Mouse (Mus musculus): ENCODE measurements around the gene Babam2. TPM values are rescaled to one million over a fixed set of nuclear protein-coding genes. Genes with fewer than 3 reads are reported as not detected.

Babam2 gene
- total RNA-seq, 2 experiments from 2014 or later: 44.7 to 46.5 TPM

DNA sequence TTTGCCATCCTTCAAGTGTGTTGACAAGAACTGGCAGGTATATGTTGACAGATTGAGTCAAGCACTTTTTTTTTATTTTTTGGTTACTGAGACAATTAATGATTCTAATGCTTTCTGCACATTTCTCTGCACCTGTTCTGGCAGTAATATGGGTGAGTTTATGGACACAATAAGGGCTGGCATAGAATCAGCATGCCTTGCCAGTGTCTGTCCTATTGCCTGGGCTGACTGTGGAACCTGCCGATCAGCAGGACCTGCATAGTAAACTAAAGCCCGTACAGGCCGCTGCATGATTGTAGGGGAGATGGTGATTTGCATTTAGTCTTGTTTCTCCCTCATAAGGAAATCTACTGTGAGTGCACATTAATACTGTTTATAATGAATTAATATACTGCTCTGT, 178.0 kb downstream of the Babam2 start:
- no peak for DNase-seq (ENCODE audit: low spot score in 2 of 2)

DNA sequence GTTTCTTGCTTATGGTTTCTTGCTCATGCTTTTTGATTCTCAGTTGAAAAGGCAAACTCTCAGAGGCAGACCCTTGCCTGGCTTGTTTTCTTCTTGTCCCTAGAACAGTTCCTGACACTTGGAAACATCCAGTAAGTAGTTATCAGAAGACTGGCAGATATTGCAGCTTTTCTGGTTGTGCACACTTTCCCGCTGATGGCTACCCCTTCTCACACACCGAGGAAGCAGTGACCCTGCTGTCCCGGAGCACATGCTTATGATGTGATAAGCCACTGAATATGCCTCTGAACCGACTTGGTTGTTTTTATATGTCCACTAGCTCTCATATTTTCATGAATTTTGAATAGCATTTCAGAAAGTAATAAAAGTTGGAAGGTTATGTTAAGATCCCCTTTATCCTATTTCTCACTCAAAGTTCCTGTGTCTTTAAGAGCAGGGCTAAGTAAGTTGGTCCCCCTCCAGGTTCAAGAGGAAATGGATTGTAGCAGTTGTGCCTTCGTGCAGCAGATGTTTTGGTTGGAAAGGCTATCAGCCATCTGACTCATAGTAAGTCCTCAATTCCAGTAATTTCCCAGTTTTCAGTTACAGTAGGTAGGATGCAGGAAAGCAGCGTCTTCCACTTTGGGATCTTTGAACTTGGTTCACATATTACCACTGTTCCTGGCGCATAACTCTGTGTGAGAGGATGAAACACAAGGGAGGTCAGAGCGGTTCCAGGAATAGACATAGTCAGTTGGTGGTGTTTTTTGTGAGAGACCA, 178.9 kb downstream of the Babam2 start:
- no peak for DNase-seq (ENCODE audit: low spot score in 2 of 2)

DNA sequence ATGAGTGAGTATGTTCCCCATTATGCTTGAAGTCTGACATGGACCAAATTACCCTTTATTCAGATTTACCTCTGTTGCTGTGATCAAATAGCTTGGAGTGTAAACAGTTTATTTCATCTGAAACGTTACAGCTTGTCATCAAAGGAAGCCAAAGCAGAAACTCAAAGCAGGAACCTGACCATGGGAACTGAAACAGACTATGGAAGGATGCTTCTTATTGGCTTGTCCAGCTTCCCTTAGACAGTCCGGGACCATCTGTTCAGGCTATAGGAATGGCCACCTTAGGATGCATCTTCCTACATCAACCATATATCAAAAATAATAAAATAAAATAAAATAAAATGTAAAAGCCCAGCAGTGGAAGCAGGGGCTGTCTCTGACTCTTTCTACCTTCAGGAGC, 183.0 kb downstream of the Babam2 start:
- no peak for DNase-seq (ENCODE audit: low spot score in 2 of 2)

DNA sequence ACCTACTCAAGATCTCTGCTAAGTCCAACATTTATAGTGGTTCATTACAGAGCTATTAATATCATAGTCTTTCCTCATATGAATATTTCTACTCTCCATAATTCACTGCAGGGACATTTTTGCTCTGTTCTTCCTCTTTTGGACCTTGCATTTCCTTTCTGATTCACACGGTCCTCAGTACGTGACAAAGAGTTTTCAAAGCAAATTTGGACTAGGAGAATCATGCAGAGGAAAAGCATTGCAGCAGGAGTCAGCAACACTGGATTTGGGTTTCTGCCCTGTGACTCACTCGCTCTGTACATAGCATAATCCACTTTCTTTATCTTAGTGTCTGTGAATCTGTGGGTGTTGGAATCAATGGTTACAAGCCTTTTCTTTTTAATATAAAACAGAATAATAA, 184.8 kb downstream of the Babam2 start:
- DNase-seq (ENCODE audit: low spot score in 2 of 2): peak; percentile 34 to 45

DNA sequence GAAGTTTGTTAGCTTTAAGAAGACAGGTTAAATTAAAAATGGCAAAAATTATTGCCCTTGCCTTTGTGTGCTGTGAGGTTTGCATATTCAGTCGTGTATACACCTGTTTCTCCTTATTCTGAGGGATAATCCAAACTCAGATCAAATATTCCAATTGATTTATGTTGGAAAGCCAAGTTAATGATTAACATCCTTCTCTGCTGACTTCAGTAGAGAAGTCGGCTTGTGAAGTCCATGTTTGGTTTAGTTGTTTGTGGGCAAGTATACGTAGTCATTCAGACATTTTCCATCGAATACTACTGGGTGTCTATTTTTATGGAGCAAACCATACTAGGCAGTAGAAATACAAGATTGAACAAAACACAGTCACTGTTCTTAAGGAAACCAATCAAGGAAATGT, 187.5 kb downstream of the Babam2 start:
- no peak for DNase-seq (ENCODE audit: low spot score in 2 of 2)

DNA sequence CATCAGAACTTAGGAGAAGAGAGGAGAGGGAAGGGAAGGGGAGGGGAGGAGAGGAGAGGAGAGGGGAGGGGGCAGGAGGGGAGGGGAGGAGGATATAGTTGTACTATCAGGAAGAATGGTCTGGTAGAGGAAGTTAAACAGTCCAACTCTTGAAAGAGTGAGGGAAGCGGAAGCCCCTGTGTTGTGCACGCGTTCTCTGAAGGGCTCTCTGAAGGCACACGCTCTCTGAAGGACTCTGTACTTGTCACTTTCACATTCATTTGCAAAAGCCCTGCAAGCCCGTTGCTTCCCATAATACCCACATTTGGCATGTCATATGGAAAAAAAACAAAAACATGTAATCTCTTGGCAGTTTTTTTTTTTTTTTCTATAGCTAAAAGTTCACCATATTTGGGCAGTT, 190.1 kb downstream of the Babam2 start:
- DNase-seq (ENCODE audit: low spot score in 2 of 2): no peak

DNA sequence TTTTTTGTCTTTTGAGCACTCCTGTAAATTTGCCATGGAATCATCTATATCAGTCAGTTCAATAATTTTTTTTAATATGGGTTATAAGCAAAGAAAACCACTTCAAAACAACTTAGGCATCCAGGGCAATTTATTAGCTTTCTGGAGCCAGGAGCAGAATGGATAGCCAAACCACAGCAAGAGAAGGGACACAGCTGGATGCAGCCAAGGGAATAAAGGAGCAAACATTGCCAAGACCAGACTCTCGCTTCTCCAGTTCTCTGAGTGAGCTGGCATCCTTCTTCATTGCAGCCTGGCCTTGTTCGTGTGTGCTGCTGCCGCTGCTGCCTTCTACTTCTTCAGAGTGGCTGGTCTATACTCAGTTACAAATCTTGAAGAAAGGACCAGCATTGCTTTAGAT, 190.9 kb downstream of the Babam2 start:
- no peak for DNase-seq (ENCODE audit: low spot score in 2 of 2)

DNA sequence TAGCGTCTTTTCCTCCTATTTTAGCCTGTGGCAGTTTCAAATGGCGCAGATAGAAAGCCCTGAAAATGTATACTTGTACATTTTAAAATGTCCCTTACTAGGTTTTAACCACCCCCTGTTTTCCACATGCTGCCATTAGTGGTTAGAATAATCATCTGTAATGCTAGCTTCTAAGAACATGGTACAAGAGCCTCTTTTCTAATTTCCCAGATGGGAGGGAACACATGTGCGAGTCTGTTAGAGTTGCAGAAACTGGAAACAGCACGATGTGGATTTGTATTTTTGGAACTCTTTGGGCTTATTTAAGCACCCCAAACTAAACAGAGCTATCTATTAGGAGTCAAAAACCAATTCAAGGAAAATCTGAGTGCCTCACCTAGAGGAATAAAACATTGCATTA, 195.1 kb downstream of the Babam2 start:
- no peak for DNase-seq (ENCODE audit: low spot score in 2 of 2)

DNA sequence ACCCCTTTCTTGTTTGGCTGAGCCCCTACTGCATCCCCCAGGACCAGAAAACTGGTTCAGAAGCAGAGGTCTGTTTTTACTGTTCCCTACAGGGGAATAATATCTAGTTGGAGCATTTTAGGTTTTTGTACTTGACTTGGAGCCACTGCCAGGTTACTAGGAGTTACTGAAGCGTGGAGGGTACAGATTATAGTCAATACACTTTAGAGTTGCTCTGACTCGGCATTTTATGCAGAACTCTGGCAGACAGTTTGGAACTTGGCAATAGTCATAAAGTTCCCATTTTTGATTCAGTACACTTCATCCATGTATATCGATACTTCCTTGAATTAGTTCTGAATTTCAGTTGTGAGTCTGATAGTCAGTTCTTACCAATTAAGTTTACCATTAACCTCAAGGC, 202.4 kb downstream of the Babam2 start:
- no peak for DNase-seq (ENCODE audit: low spot score in 2 of 2)

DNA sequence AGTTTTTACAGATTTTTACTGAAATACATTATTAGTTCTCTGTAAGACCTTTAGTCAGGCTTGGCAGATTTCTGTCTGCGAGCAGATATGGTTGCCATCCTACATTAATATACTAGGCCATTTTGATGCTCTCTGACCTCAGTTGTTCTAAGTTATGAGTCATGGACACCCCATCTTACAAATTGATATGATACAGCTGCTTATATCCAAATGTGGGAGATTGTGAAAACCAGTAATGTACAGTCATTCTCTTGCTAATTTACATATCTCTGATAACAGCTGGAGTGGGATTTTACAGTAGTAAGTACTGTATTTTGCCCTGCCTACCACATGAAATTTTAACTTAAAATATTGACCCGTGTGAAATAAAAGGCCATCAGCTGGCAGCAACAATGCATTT, 204.7 kb downstream of the Babam2 start:
- DNase-seq (ENCODE audit: low spot score in 2 of 2): no peak

DNA sequence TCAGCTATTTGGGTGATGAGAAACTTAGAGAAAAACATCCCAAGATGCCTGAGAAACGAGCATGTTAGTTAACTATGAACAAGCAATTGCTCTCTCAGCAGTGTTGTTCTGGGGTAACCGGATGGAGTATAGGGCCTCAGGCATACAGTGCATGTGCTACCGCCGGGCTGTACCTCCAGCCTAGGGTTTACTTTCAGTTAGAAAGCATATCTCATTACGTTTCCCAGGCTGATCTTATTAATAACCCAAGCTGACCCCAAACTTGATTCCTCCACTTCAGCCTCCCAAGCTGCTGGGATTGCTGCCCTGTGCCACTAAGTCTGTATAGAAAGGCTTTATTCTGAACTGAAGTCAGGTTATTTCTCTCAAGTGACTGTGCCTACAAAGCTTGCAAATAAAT, 205.4 kb downstream of the Babam2 start:
- DNase-seq (ENCODE audit: low spot score in 2 of 2): no peak

DNA sequence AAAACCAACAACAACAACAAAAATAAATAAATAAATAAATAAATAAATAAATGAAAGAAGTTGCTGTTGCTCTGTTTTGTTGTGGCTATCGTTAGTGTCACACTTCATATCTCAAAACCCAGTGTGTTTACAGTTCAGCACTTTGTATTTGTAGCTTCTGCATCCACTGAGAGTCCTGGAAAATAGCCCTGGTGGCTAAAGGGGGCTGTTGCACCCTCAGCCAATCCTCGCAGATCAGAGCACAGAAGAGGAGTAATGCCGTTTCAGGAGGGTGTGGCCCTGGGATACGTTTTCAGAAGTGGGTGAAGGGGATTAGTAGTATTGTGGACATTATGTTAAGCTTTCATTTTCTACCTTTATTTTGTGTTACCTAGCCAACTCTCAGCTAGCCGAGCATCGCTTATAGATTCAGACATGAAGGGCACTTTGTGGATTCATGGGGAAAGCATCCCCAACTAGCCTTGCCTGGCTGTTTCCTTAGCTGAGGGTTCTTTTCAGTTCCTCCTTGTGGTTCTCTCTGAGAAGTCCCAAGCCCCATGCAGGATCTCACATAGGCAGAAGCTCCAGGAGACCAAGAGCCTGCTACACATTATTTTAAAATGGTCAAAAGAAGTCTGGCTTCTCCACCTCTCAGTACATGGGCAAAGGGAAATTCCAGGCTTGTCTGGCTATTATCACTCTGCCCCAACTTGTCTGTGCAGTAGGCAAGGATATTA, 207.6 kb downstream of the Babam2 start:
- no peak for DNase-seq (ENCODE audit: low spot score in 2 of 2)

DNA sequence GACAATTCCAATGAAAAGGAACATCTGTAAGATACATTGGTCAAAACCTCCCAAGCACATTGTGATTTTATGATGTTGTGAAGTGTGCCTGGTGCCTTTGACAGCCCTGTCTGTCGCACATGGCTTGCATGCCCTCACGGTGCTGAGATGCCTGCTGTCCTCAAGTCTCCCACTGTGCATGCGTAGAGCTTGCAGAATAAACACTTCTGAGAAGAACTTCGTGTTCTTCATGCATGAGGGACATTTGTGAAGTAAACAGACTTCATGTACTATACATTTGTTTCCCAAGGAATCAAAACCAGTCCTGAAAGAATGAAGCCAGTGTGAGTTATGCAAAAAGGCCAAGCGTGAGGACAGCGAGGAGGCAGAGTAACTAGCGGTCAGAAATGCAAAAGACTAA, 208.3 kb downstream of the Babam2 start:
- no peak for DNase-seq (ENCODE audit: low spot score in 2 of 2)

DNA sequence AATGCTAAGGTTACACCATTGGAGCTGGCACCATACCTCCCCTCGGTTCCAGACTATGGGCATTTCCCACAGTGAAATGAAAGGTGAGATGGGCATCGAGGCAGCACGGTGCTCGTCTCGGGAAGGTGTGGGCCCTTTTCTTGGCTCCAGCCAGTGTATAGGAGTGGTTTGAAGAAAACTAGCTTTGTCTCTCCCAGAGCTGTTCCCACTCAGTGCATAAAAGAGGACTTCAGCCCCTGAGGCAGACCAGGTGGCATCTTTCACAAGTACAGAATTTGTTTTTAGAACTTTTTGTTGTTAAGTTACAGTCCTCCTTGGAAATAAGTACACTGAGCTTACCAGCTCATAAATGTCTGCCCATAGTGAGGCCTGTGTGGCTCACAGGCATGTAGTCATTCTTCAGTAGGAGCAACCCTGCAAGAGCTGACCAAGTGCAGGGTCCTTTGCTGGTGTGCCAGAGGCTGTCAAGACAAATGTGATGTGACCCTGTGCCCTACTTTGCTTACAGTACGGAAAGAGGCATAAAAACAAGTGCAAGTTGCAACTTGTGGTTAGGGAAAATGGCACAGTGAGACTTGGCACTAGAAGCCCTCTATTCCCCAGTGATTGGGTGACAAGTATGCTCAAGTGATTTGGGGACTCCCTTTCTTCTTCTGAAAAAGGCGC, 208.9 kb downstream of the Babam2 start:
- DNase-seq (ENCODE audit: low spot score in 2 of 2): no peak

DNA sequence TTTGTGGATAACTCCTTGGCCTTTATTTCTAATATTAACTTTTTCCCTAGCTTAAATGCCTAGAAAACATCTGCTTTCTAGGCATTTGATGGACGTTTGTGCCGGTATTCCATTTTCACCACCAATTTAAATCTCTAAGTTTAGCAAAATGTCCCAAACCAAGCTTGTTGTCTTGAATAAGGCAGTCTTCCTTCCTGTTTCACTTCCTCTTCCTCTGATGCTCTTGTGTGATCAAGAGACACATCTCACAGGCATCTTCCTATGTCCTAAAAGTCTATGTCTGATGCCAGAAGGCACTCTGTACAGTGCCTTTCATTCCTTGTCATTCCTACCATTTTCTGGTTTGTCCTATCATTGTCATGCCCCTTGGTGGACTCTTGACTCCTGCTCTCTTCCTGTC, 210.5 kb downstream of the Babam2 start:
- DNase-seq (ENCODE audit: low spot score in 2 of 2): no peak

DNA sequence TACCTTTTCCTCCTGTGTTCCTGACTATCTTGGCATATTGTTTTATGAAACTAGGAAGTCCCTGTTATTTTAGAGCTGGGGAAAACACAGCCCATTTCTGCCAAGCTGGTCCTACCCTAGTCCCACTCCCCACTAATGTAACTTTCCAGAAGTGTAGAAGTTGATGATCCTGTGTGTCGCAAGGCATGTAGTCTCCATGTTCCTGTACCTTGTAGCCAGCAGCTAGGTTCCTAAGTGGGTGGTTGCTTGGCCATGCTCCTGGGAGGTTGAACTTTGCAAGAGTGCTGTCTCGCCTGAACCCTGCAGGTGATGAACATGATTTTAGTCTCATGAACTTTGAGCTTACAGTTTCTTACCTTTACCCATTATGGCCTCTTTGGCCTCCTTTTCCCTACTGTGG, 211.3 kb downstream of the Babam2 start:
- no peak for DNase-seq (ENCODE audit: low spot score in 2 of 2)

DNA sequence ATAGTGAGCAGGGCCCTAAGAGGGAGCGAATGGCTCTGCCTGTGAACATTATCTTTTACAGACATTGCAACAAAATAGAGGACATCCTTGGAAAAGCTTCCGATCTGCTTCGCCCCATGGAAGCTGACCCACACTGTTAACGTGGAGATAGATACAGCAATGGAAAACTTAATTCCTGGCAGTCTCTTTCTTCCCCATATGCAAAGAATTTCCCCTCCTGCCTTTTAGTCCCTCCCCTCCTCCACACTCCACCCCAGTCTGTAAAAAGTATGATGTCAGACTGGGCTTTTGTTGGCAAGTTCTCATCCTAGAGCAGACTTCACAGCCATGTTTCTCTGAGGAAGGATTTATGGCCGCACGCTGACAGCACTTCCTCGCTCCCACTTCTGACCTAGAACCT, 218.8 kb downstream of the Babam2 start:
- DNase-seq (ENCODE audit: low spot score in 2 of 2): no peak

DNA sequence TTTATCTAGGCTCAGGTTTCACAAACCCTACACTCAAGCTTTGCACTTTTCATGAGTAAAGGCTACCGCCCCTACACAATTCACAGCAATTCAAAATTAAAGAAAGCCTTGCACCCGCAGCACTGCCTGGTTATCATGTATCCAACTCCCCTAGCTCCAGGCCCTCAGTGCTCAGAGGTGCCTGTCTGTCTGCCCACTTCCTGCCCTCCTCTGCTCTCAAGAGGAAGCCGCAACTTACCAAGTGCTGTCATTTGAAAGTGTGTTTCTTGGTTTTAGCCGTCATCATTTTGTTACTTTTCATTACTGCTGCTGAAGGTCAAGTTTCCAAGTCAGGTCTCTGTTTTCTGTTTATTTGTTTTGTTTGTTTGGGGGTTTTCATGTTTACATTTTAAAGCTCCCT, 221.1 kb downstream of the Babam2 start:
- DNase-seq (ENCODE audit: low spot score in 2 of 2): no peak

DNA sequence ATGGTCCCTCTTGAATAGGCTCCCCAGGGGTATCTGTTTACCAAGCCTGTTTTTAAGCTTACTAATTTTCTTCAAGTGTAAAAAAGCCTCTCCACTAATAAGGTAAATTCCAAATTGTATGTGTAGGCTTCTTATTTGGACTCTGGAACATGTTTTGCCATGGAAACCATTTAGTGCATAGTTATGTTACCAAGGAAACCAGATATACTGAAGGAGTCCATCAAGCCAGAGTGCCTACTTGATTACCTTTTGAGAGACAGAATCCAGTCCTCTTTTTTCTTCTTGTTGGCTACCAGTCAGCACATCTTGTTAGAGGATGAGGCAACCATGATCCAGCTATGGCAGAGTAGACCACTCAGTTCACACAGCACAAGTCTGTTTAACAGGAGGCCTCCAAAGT, 222.6 kb downstream of the Babam2 start:
- DNase-seq (ENCODE audit: low spot score in 2 of 2): no peak

DNA sequence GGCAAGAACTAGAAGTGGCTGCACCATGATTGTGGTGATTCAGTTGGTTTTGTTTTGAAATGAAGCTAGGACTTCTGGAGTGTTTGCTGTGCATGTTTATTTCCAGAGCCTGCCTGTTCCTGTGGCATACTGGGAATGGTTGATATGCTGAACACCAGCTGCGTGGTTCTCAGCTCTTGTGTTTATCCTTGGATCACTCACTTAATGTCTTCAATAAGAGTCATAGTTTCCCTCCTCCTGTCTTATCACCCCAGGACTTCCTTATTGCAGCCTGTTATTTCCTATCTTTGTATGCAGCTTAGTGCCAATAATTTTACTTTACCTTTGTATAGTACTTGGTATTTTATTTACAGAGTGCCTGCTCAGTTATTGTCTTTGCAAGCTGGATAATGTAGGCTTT, 223.4 kb downstream of the Babam2 start:
- DNase-seq (ENCODE audit: low spot score in 2 of 2): no peak

DNA sequence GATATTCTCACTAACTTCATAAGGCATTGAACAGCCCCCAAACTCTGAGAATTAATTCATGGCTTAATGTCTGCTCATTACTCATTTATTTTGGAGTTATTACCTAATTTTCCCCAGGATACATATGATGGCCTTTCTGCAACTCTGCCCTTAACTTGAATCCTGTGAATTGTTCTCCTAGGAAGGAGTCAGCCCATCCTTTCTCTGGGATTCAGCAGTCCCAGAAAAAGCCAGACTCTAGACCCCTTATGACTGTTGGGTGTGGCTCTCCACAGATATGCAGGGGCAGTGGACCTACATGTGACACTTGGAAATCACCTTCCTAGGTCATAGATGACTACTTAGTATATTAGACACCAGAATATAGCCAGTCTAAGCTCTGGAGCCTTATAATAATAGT, 226.6 kb downstream of the Babam2 start:
- DNase-seq (ENCODE audit: low spot score in 2 of 2): no peak

DNA sequence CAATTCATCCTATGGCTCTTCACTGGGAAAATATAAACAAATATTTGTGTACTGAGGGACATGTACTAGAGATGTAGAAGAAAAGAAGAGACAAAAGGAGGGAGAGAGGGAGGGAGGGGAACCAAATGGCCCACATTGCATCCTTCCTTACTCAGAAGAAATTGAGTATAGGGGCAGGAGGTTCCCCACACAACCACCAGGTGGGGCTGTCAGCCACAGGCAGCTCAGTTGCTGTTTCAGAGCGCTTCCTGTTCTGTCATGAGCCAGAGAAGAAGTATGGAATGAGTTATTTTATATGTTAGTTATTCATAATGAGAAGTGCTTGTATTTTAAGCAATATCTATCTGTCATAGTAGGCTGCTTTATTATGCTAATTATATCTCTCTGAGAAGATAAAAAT, 229.1 kb downstream of the Babam2 start:
- DNase-seq (ENCODE audit: low spot score in 2 of 2): no peak

DNA sequence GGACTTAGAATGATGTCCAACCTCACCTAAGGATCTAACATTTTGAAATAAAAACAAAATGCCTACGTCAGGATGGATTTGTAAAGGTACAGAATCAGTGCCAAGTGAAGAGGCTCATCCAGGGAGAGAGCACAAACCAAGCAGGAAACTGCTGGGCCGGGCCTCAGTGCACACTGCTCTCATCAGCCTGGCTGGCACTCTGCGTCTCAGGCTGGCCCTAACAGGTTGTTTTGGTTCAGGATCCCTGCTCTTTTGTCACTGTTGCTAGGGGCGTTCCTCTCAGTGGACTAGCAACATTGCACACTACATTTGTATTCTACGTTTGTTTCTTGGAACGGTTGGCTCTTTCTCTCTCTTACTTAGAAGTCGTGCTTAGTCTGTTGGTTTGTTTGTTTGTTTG, 231.5 kb downstream of the Babam2 start:
- DNase-seq (ENCODE audit: low spot score in 2 of 2): no peak
